Mouse (Mus musculus) testis, postnatal 10 days (tissue): ENCODE measurements at regions not wholly inside any gene's neighbourhood (a gene's known extent, or its start where the extent isn't known, plus 50 kb on each side); places are given as distances from the start of the nearest gene placed in this dataset.

Experiments used
- DNase-seq: peaks from one replicate; pipeline ENCODE4 v3.0.0; 2021; ENCODE audit warnings: low spot score

GRCm38 (mm10) chr2:159950369-159950768 is 383.6 kb downstream of the Gm826 start:
- DNase-seq = no peak

GRCm38 (mm10) chr2:159949046-159949445 is 384.9 kb downstream of the Gm826 start:
- DNase-seq = no peak

- no peak for DNase-seq
Observed at GRCm38 (mm10) chr2:159930744-159931143, 403.2 kb downstream of the Gm826 start.

GRCm38 (mm10) chr2:159889701-159890100 is 444.3 kb downstream of the Gm826 start:
- no peak for DNase-seq

- no peak for DNase-seq
Observed at GRCm38 (mm10) chr2:159884773-159885459, 449.0 kb downstream of the Gm826 start.

GRCm38 (mm10) chr2:159866981-159867380 is 467.0 kb downstream of the Gm826 start:
- DNase-seq = no peak

- no peak for DNase-seq
Observed at GRCm38 (mm10) chr2:159866391-159866790, 467.6 kb downstream of the Gm826 start.

GRCm38 (mm10) chr2:159863185-159863584 is 470.8 kb downstream of the Gm826 start:
- no peak for DNase-seq

GRCm38 (mm10) chr2:159853891-159854665 is 479.9 kb downstream of the Gm826 start:
- DNase-seq = no peak

GRCm38 (mm10) chr2:159852959-159853358 is 481.0 kb downstream of the Gm826 start:
- no peak for DNase-seq

GRCm38 (mm10) chr2:159832488-159833113 is 501.4 kb downstream of the Gm826 start:
- no peak for DNase-seq

- no peak for DNase-seq
Observed at GRCm38 (mm10) chr2:159826417-159826816, 507.5 kb downstream of the Gm826 start.

GRCm38 (mm10) chr2:159818556-159818955 is 515.4 kb downstream of the Gm826 start:
- DNase-seq = no peak

GRCm38 (mm10) chr2:159816344-159816743 is 517.6 kb downstream of the Gm826 start:
- DNase-seq = no peak
